Mouse (Mus musculus) embryonic facial prominence, embryonic 11.5 days (tissue): ENCODE results near the gene Tppp. TPM values are rescaled to one million over a fixed set of nuclear protein-coding genes. Genes with fewer than 3 reads are reported as not detected.

Experiments
- ATAC-seq: fragments of 200-750 bp; cut with Nextera tagmentation; replicated peaks from 2 replicates; pipeline ENCODE4 v1.8.0; 2017; ENCODE audit warnings: low read depth; ENCODE audit not compliant: insufficient number of reproducible peaks, low FRiP score, low TSS enrichment
- DNase-seq: peaks from one replicate; pipeline ENCODE4 v3.0.0-alpha.2; 2015; ENCODE audit warnings: low spot score
- H3K27ac ChIP-seq: fragments of 300-500 bp; sonication (generic); replicated peaks from 2 replicates; pipeline ENCODE4 v1.5.1; 2014; ENCODE audit warnings: mild to moderate bottlenecking, low read depth, low read length, control low read depth
- H3K27me3 ChIP-seq: fragments of 300-500 bp; sonication (generic); 2 replicates; pipeline ENCODE4 v1.6.1; 2014; ENCODE audit warnings: mild to moderate bottlenecking, low read length, moderate library complexity, mixed read lengths; ENCODE audit not compliant: control insufficient read depth, insufficient read depth
- H3K36me3 ChIP-seq: fragments of 300-500 bp; sonication (generic); replicated peaks from 2 replicates; pipeline ENCODE4 v1.6.1; 2014; ENCODE audit warnings: low read depth, mild to moderate bottlenecking, low read length, moderate library complexity, mixed read lengths; ENCODE audit not compliant: control insufficient read depth, insufficient read depth
- H3K4me1 ChIP-seq: fragments of 300-500 bp; sonication (generic); 2 replicates; pipeline ENCODE4 v1.6.1; 2014; ENCODE audit warnings: low read length, mixed read lengths; ENCODE audit not compliant: control insufficient read depth, insufficient read depth
- H3K4me2 ChIP-seq: fragments of 300-500 bp; sonication (generic); 2 replicates; pipeline ENCODE4 v1.6.1; 2014; ENCODE audit warnings: low read depth, mild to moderate bottlenecking, control low read depth, low read length, moderate library complexity
- H3K4me3 ChIP-seq: fragments of 300-500 bp; sonication (generic); 2 replicates; pipeline ENCODE4 v1.5.1; 2014; ENCODE audit warnings: low read depth, low read length, control low read depth
- H3K9ac ChIP-seq: fragments of 300-500 bp; sonication (generic); replicated peaks from 2 replicates; pipeline ENCODE4 v1.6.1; 2014; ENCODE audit warnings: mild to moderate bottlenecking, control low read depth, low read length
- H3K9me3 ChIP-seq: fragments of 300-500 bp; sonication (generic); replicated peaks from 2 replicates; pipeline ENCODE4 v1.6.1; 2016; ENCODE audit warnings: mild to moderate bottlenecking, low read length, inconsistent platforms, mixed read lengths; ENCODE audit not compliant: control insufficient read depth
- WGBS: fragments of 180-500 bp; shearing (Covaris S2); extraction: QIAGEN DNeasy Blood & Tissue Kit; methylation state at CpG from one replicate; pipeline ENCODE4 v1.1.7; 2014; 5-methylcytosine and 5-hydroxymethylcytosine counted together
- polyA plus RNA-seq: library from polyadenylated mRNA; unstranded; fragments of >200 nt; fragmentation: Nextera tagmentation; extraction: Ambion mirVana; gene quantifications from 2 replicates; pipeline ENCODE4 v1.2.1, GENCODE M21; 2014

Gene Tppp
- polyA plus RNA-seq, 1 experiment from 2014 or later, result 1.7 TPM

DNA sequence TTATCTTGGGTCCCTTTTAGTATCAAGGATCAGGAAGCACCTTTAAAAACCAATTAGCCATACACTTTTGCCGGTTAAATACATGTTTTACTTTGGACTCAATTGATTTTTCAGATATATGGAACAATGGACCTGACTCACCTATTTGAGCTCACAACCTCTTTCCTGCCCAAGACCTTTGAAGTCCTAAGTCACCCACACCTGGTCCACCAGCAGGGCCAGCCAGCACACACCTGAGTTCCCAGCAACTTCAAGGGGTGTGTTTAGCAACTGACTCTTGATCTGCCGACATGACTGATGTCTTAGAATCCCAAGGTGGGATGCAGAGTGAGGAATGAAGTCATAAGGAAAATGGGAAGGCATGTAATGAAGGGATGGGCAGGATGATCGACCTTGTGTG lies 62.5 kb downstream of the Tppp start:
- Histone ChIP-seq H3K4me1 (no peaks in the 10 kb centered on the region), H3K9me3 (no peaks in the 10 kb centered on the region), H3K9ac (no peak overlapping the region), H3K4me2 (no peak overlapping the region), H3K36me3 (no peaks in the 10 kb centered on the region), H3K27ac (no peak overlapping the region), H3K27me3 (no peaks in the 10 kb centered on the region), H3K4me3 (no peak overlapping the region)
- DNase-seq, result no peak
- ATAC-seq, result no peak
- 59% methylated on average over 3 of the region's 3 CpGs for WGBS

DNA sequence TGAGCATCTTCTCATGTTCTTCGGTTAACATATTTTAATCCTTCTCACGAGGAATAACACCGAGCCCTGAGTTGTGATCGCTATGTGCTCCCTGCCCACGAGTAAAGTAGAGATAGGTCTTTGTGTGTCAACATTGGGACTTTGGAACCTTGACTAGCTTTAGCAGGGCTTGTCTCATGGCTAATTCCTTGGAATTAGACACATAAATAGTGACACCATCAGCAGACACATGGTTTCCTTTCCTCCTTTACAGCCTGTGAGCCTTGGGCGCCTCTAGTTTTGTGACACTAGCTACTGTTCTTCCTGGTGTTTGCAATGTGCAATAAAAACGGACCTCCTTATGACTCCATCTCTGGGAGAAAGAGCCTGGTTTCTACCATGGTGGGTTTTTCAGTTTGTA lies 64.2 kb downstream of the Tppp start:
- no peak for DNase-seq
- H3K4me1 ChIP-seq, result no peaks in the 10 kb centered on the region
- no peak overlapping the region for H3K4me3 ChIP-seq
- 90% methylated on average over 7 of the region's 7 CpGs for WGBS
- H3K9ac ChIP-seq, result no peak overlapping the region
- no peaks in the 10 kb centered on the region for H3K27me3 ChIP-seq
- no peaks in the 10 kb centered on the region for H3K9me3 ChIP-seq
- H3K36me3 ChIP-seq, result no peaks in the 10 kb centered on the region
- H3K27ac ChIP-seq, result no peak overlapping the region
- no peak for ATAC-seq
- H3K4me2 ChIP-seq, result no peak overlapping the region

Other genes with a start within 250 kb of the Tppp start
- 20.1 and 20.2 TPM in 2 replicates for gene Nkd2, start 161.8 kb upstream of the Tppp start, polyA plus RNA-seq
- 65.1 and 67.4 TPM in 2 replicates for gene Trip13, start 71.6 kb upstream of the Tppp start, polyA plus RNA-seq
- gene Brd9, start 71.6 kb upstream of the Tppp start, polyA plus RNA-seq, result 62.6 and 66.3 TPM in 2 replicates
- gene Zdhhc11, start 45.6 kb upstream of the Tppp start, polyA plus RNA-seq, result not detected in 2 replicates
- 19.4 and 25.2 TPM in 2 replicates for gene Cep72, start 52.9 kb downstream of the Tppp start, polyA plus RNA-seq
- not detected in 2 replicates for gene Slc9a3, start 112.0 kb downstream of the Tppp start, polyA plus RNA-seq
- 67.4 and 80.6 TPM in 2 replicates for gene Exoc3, start 199.3 kb downstream of the Tppp start, polyA plus RNA-seq